Mouse (Mus musculus): Measurements from ENCODE around the gene Rusc2.

The Rusc2 gene

DNA sequence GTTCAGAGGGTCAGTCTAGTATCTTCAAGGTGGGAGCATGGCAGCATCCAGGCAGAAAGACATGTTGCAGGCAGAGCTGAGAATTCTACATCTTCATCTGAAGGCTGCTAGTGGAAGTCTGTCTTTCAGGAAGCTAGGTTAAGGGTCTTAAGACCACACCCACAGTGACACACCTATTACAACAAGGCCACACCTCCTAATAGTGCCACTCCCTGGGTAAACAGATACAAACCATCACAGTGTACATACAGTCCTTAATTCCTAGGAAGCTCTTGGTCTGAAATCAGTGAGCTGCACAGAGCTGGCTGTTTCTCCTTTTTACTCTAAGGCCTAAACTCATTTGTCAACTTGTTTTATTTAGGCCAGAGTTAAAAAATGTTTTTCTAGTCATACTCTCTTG, 5.2 kb downstream of the Rusc2 start:
- no peak for DNase-seq

DNA sequence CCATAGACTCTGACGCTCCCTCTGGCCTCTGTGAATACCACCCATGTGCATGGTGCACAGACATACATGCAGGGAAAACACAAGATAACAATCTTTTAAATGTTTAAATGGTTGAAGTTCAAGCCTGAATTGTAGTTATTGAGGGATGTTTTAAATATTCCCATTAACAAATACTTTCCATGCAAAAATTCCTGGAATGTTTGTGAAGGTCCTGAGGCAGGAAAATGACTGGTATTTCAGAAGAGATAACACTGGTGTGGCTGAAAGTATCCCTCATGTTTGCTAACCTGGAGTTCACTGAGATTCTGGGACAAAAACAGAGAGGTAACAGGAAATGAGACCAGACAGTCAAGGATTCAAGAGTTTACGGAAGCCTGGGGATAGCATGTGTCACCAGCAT, 7.6 kb downstream of the Rusc2 start:
- no peak for DNase-seq

DNA sequence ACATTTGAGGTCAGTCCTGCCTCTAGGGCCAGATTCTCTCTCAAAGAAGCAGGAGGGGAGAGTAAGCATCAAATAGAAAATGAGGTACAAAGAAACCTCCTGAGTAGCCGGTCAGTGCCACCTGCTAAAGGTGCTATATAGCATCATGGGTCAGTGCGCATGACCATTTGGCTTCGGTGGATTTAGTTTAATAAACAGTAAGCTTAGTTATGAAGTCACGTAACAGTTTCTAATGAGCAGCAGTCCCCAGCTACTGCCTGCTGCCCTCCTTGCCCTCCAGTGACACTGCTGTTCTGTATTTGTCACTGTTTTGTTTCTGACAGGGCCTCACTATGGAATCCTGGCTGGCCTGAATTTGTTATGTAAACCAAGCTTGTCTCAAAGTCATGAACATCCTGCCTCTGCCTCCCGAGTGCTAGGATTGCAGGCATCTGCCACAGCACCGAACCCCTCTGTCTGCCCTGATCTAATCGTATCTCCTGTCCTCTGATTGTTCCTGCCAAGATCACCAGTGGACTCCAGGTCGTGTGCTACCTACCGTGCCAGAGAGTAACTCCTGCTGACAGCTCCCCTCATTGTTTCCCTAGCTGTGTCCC, 8.2 kb downstream of the Rusc2 start:
- no peak for DNase-seq

DNA sequence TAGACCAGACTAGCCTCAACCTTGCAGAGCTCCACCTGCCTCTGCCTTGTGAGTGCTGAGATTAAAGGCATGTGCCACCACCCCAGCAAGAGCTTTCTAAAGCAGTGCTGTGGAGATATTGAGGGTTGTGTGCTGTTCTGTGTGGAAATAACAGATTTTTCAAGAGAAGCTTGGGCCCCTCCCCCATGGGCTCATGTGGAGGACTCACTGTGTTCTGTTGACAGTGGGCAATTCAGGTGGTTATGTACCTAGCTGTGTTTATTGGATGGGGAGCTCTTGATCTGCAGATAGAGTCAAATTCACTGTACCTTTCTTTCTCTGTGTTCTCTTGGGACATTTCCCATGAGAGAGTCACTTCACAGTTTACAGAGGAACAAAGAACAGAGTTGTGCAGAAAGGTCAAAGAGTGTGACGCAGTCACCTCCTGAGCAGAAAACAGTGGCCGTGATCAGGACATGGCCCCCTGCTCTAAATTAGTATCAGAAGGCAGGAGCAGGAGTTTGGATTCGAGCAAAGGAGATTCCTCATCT, 9.8 kb downstream of the Rusc2 start:
- DNase-seq = no peak

DNA sequence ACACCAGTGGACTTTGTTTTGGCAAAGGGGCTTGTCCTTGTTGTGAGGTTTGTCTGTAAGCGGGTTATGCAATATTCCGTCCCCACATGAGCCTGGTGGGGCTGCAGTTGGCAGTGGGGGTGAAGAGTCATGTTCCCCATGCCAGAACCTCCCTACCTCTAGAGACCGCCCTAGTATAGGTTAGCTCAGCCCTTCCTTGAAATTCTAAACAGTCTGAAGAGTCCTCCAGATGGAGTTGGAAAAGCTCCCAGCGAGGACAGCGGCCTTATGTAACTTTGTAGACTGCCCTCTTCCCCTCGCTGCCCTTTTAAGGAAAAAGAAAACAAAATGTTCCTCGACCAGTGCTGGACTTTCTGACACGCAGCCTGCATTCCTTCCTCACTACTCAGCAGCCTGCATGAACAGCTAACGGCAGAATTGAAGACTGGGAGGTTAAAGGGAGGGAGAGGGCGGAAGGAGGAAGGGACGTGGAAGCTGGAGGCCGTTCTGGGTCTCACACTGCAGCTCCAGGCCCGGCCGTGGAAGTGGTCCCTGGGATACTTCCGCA, 12.6 kb downstream of the Rusc2 start:
- no peak for DNase-seq

DNA sequence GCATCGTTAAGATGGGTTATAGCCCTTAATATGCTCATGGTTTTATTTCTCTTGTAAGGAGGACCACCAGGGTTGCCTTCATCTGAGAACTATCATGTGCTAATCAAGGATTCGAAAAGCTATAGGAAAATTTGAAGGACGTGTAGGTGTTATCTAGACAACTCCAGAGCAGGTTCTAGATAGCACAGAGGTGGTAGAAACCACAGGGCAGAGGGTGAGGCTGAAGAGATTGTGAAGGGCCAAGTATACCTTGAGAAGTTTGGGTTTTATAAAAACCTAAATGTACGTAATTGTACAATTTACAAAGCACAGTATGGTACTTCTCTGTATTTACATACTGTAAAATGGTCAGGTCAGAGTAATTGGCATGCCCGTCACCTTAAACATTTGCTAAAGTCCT, 13.4 kb downstream of the Rusc2 start:
- DNase-seq = no peak

DNA sequence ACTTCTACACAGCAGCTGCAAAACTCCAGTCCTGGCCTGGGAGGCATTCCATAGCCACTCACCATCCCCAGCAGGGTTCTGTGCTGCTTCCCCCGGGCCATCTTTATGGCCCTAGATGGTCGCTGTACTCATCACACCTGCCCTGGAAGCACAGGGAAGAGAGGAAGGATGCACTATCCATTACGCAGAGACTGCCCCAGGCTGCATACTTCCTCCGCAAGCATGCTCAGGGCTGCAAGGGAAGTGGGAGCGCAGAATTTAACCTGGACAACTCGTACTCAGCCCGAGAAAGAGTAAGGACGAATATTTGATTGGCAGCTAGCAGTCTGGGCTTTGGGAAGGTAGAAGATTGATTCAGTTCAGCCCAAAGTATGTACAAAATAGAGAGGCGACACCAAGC, 14.1 kb downstream of the Rusc2 start:
- no peak for DNase-seq

DNA sequence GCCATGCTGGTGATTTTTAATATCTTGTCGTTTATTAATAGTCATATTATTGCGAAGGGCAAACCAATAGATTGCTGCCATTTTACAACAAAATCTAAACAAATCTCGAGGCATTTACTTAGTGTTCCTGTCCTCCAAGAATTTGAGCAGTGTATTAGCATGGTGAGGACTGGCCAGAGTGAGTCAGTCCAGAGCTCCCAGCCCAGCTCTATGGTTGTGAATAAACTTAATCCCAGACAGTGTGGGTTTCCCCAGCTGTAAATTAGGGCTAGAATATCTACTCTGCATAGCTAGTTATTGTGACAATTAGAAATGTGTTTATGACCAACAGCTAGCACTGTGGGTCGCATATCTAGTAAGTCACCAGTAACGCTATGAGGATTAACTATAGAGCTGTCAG, 14.6 kb downstream of the Rusc2 start:
- DNase-seq = no peak

DNA sequence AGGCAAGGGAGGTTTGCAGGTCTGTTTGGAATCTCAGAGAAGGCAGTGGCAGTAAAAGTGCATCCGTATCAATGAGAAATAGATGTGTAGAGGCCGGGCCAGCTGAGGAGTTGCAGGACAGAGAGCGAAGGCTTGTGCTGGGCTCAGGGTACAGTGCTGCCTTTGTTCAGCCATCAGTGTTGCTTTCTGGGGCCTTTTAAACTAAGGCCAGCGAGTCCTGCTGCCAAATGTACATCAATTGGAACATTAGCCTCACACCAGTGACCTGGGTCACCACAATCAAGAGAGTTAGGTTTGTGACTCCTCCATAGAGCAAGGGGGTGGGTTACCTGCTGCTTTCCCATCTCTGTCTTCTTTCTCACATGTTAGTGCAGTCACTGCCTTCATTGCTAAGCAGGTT, 16.2 kb downstream of the Rusc2 start:
- DNase-seq = peak; percentile 45

DNA sequence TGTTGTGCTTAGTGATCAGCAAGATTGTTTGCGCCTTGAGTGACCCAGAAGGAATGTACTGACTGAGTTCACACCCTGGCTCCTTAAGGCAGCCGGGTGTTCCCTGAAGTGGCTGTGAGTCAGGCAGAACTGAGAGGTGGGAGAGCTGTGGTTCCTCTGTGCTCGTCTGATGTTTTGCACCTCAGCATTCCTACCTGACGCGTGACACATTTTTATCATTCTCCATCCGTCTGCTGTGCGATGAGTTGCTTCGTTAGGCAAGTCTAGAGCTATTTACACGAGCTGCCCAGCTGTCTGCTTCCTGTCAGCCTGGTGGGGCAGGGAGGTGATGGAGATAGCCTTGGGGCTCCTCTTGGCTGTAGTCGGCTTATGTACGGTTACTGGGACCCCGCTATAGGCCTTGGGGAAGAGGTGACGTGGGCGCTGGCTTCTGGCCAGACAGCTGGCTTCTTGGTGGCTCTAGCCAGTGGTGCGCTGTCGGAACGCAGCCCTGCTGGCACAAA, 17.1 kb downstream of the Rusc2 start:
- DNase-seq = peak; percentile 62

DNA sequence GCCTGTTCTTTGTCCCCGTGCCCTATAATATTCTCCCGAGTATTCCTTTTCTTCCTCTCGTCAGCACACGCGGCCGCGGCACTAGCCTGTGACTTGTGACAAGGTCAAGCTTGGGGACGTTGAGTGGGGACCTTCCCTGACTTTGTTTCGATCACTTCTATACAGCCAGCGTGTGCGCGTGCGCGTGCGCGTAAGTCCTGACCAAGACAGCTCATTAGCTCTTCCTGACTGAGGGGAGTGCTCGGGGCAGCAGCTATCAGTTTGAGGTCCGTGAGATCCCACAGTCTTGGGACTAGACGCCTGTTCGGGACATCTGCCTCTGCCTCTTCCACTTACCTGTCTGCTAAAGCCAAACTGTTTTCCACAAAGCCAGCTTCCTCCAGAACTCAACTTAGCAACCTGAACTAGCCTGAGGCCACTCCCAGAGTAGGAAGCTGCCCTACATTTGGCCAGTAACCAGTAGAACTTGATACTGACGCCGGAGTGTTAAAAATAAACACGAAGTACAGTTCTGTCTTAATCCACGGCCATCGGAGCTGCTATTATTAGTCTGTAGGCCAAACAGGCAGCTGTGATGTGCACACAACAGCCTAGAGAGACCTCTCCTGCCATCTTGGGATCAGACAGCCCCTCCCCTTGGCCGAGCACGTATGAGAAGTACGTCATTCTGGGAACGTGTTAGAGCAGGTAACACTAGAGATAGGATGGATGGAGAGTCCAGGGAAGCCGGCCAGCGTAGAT, 17.8 kb downstream of the Rusc2 start:
- no peak for DNase-seq

DNA sequence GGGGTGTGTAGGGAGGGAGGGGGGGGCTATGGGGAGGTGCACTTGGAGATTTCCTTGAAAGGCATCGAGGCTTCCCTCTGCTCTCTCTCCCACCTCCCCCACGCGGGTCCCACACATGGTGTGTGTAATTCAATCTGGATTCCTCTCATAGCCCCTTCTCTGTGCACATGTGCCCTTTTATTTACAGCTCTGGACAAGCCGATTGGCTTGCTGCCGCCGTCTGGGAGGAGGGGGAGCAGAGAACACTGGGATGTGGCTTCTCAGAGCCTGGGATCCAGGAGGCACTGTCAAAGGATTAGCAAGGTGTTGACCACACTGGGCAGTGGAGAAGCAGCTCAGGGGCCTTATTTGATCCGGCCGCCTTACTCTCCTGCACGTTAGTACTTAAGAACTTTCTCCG, 19.2 kb downstream of the Rusc2 start:
- DNase-seq = no peak

DNA sequence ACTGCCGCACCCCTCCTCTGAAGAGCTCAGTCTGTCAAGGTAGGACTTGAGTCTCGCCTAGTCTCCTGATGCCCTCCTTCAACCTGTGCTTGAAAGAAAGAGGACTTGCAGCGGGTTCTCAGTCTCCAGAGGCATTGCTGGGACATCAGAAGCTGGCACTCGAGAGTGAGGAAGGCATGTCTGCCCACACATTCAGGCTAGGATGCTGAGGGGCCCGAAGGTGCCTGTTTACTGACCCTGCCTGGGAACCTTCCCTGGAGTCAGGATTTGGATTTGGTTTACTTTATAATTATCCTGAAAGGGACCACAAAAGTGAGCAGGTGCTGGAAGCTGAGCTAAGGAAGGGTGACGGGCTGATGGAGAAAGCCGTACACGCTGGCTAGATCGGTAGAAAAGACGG, 19.7 kb downstream of the Rusc2 start:
- no peak for DNase-seq

DNA sequence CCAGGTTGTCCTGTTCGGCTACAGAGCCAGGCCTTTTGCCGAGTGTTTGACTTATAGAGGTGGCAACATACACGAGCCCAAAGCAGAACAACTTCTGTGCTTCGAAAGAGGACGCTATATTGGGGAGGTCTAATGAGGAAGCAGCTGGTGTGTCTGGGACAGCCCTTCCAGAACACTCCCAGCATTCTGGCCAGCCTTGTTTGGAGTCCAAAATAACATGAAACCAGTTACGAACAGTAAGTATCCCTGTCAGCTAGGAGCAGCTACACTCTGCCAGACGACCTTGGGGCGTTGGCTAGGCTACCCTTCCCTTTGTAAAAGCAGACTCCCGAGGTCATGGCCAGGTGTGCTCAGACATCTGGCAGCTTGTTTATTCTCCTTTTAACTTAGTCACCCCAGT, 20.4 kb downstream of the Rusc2 start:
- no peak for DNase-seq

DNA sequence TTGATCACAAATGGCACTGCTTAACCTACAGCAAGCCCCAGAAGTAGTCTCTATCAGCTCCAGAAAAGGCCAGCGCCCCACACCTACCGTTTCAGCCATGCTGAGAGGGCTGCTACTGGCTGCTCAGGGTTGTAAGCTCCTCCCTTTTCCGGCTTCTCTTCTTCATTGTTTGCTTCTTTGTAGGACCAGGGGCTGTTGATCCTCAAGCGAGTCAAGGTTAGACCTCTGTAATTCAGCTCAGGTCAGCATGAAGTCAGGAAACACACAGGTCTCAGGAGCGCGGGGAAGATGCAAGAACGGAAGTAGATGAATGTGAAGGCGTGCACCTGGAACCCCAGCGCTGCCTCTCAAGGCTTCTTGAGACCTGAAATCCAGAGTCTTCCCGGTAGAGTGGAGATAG, 22.9 kb downstream of the Rusc2 start:
- DNase-seq = no peak

DNA sequence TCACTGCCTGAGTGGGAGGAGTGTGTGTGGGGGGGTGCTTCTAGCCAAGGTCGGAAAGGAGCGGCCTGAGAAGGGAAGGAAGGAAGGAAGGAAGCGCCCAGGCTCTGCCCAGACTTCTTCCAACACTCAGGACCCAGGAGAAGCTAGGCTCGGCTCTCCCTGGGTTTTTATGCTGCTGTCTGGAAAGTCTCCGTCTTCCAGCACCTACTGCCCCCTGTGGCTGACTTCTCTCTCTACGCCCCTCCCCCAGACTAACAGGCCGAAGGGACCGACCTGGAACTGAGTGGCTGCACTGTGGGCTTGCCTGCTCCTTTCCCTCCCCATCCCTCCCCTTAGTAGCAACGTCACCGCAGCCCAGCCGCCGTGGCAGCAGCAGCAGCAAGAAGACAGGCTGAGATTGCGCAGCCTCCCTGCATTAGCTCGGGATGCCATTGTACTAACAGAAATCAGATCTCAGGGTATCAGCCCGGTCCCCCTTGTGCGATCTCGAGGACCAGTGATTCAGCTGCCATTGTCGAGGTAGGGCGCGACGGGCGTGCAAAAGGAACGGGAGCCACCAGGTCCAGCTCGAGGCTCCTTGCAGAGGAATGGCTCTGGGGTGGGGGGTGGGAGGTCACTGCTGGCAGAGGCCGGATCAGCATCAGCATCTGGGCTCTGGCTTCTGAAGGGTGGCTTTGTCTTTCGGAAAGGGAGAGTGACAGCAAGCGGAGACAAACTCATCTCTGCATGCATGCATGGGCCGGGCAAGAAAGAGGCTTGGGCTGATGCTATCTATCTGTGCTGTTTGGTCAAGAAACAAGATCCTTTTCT, 24.6 kb downstream of the Rusc2 start:
- DNase-seq = peak; percentile 80

DNA sequence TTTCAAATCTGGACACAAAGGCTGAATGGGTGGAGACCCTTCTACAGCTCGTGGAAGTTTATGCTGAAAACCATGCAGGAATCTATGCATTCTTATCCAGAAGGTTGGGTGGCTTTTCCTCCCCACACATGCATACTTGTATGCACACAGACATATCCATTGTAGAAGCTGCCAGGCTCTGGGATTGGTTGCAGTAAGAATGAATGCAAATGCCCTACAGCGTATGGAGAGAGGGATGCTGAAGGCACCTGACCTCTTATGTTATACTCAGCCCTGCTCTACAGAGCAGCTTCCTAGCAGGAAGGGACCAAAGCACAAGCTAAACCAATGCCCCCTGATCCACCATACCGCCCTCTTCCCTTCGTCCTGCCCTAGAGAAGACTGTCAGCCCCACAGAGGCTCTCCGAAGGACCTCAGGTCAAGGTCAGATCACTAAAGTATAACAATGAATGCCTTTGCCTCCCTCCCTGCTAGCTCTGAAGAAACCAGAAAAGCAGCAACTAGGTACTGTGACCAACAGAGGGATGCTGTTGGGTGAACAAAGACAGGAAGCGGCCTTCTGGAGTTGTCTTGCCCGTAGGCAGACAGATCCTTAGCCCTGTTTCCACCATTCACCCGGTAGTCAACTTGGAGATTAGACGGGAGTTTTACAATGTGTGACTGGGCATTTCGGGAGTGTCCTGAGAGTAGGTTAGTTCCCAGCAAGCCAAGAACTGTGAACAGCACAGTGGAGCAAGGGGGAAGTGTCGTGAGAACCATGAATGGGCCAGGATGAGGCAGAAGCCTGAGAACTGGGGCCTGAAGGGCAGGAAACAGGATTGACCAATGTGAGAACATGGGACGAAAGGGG, 25.5 kb downstream of the Rusc2 start:
- no peak for DNase-seq

DNA sequence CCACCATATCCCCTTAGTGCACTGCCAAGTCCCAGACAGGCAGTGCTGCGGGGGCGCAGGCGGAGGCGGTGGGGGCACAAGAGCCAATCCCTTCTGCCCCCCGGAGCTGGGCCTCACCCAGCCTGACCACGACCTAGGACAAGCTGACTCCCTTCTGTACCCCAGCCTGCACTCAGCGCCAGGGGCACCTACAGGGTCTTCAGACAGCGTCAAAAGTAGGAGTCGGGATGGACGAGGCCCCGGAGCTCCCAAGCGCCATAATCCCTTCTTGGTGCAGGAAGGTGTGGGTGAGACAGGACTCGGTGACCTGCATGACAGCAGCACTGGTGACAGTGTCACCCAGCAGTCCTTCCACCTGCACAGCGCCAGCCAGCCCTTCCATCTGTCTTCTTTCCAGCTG, 33.0 kb downstream of the Rusc2 start:
- no peak for DNase-seq

DNA sequence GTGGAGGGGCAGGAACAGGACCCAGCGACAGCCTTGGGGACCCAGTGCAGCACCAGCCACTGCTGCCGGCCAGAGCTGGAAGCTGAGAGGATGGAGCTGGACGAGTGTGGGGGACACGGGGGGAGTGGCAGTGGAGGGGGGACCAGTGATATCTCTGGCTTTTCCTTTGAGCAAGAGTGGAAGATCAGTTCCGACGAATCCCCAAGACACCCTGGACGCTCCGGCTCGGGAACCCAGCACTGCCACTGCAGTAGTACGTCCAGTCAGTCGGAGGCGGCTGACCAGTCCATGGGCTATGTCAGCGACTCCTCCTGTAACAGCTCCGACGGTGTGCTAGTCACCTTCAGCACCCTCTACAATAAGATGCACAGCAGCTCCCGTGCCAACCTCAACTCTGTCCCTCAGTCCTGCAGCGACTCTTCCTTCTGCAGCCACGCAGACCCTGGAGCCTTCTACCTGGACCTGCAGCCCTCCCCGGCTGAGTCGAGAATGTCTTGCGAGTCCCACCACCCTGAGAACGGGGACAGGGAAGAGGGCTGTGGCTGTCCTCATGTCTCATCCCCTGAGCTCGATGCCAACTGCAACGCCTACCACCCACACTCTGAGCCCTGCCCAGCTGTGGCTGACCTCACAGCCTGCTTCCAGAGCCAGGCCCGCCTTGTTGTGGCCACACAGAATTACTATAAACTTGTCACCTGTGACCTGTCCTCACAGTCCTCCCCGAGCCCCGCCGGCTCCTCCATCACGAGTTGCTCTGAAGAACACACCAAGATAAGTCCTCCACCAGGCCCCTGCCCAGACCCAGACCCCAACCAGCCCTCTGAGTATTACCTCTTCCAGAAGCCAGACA, 33.7 kb downstream of the Rusc2 start:
- no peak for DNase-seq

DNA sequence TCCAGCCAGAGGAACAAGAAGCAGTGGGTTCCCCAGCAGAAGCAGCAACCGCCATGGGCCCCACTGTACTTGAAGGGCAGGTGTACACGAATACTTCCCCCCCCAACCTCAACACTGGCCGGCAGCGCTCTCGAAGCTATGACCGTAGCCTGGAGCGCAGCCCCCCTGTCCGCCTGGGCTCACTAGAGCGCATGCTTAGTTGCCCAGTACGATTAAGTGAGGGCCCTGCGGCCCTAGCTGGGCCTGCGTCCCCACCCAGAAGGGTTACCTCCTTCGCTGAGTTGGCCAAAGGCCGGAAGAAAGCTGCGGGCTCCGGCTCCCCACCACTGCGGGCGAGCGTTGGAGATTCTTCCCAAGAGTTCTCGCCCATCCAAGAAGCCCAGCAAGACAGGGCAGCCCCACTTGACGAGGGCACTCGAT, 34.3 kb downstream of the Rusc2 start:
- DNase-seq = no peak

DNA sequence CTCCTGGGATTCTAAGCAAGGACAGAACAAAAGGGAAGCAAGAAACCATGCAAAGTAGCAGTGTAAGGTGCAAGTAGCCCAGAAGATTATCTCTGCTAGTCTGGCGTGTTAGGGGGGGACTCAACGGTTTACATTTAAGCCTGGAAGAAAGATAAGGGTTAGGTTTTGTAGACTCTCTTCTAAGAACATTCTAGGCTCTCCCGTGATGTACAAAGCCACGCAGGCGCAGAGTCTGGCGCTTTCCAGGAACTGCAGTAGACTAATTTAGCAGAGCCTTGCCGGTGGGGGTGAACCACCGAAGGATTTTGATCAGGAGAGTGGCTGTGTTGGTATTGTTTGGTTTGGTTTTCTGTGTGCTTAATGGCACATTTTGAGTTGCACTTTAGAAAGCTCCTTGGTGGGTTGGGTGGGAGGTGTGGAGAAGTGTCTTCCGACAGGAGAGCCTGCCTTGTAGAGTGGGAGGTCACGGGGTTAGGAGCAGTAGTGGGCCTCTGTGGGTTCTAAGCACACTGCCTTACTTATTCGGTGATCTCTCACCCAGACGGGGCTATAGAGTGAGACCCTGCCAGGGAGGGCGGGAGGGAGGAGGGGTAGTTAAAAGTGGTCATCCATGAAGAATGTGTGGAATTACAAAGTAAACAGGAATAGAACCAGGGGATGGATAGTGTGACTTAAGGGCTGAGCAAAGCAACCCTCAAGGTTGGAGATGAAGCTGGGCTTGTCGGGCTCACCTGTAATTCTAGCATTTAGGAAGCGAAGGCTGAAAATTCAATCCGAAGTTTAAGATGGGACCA, 35.7 kb downstream of the Rusc2 start:
- DNase-seq = no peak
